Mouse (Mus musculus): ENCODE results near the gene Fgfr2. TPM values are rescaled to one million over a fixed set of nuclear protein-coding genes. Genes with fewer than 3 reads are reported as not detected.
A peak's percentile ranks its signal among the peaks of the same experiment; 100 is the strongest.

Fgfr2 gene
- polyA plus RNA-seq, 1 experiment, result 52.3 TPM

- TF ChIP-seq CTCF (IDR thresholded peaks at IDR 0.05; ENCODE audit: borderline replicate concordance, extremely low read depth, insufficient read depth, insufficient read length) (peak; percentile 62), POLR2A (IDR thresholded peaks at IDR 0.05; ENCODE audit: borderline replicate concordance, extremely low read depth, insufficient read depth, insufficient read length, poor library complexity, severe bottlenecking) (no peak)
- no peak for DNase-seq (ENCODE audit: low read depth)
These were observed 2349.8 kb downstream of the Fgfr2 start for GRCm38 (mm10) chr7:130773171-130773830.

GRCm38 (mm10) chr7:130770707-130771106 is 2352.4 kb downstream of the Fgfr2 start:
- no peak for TF ChIP-seq POLR2A (IDR thresholded peaks at IDR 0.05; ENCODE audit: borderline replicate concordance, extremely low read depth, insufficient read depth, insufficient read length, poor library complexity, severe bottlenecking)
- TF ChIP-seq CTCF (IDR thresholded peaks at IDR 0.05; ENCODE audit: borderline replicate concordance, extremely low read depth, insufficient read depth, insufficient read length), result peak; percentile 87
- DNase-seq (ENCODE audit: low read depth), result peak; percentile 84

- no peak for DNase-seq (ENCODE audit: low read depth)
- no peak for TF ChIP-seq CTCF (IDR thresholded peaks at IDR 0.05; ENCODE audit: borderline replicate concordance, extremely low read depth, insufficient read depth, insufficient read length)
- TF ChIP-seq POLR2A (IDR thresholded peaks at IDR 0.05; ENCODE audit: borderline replicate concordance, extremely low read depth, insufficient read depth, insufficient read length, poor library complexity, severe bottlenecking), result no peak
These were observed 2355.0 kb downstream of the Fgfr2 start for GRCm38 (mm10) chr7:130768151-130768550.

GRCm38 (mm10) chr7:130766411-130767170 is 2356.6 kb downstream of the Fgfr2 start:
- no peak for DNase-seq (ENCODE audit: low read depth)
- TF ChIP-seq CTCF (IDR thresholded peaks at IDR 0.05; ENCODE audit: borderline replicate concordance, extremely low read depth, insufficient read depth, insufficient read length) (no peak), POLR2A (IDR thresholded peaks at IDR 0.05; ENCODE audit: borderline replicate concordance, extremely low read depth, insufficient read depth, insufficient read length, poor library complexity, severe bottlenecking) (no peak)

GRCm38 (mm10) chr7:130764160-130764559 is 2359.0 kb downstream of the Fgfr2 start:
- TF ChIP-seq POLR2A (IDR thresholded peaks at IDR 0.05; ENCODE audit: borderline replicate concordance, extremely low read depth, insufficient read depth, insufficient read length, poor library complexity, severe bottlenecking) (no peak), CTCF (IDR thresholded peaks at IDR 0.05; ENCODE audit: borderline replicate concordance, extremely low read depth, insufficient read depth, insufficient read length) (no peak)
- DNase-seq (ENCODE audit: low read depth), result no peak

GRCm38 (mm10) chr7:130762071-130762897 is 2360.9 kb downstream of the Fgfr2 start:
- DNase-seq (ENCODE audit: low read depth), result peak; percentile 92
- peak; percentile 89 for TF ChIP-seq CTCF (IDR thresholded peaks at IDR 0.05; ENCODE audit: borderline replicate concordance, extremely low read depth, insufficient read depth, insufficient read length)
- TF ChIP-seq POLR2A (IDR thresholded peaks at IDR 0.05; ENCODE audit: borderline replicate concordance, extremely low read depth, insufficient read depth, insufficient read length, poor library complexity, severe bottlenecking), result no peak

GRCm38 (mm10) chr7:130757326-130757865 is 2365.8 kb downstream of the Fgfr2 start:
- DNase-seq (ENCODE audit: low read depth), result no peak
- no peak for TF ChIP-seq CTCF (IDR thresholded peaks at IDR 0.05; ENCODE audit: borderline replicate concordance, extremely low read depth, insufficient read depth, insufficient read length)
- TF ChIP-seq POLR2A (IDR thresholded peaks at IDR 0.05; ENCODE audit: borderline replicate concordance, extremely low read depth, insufficient read depth, insufficient read length, poor library complexity, severe bottlenecking), result no peak

- TF ChIP-seq CTCF (IDR thresholded peaks at IDR 0.05; ENCODE audit: borderline replicate concordance, extremely low read depth, insufficient read depth, insufficient read length) (no peak), POLR2A (IDR thresholded peaks at IDR 0.05; ENCODE audit: borderline replicate concordance, extremely low read depth, insufficient read depth, insufficient read length, poor library complexity, severe bottlenecking) (no peak)
These were observed 2366.8 kb downstream of the Fgfr2 start for GRCm38 (mm10) chr7:130756343-130756835.

GRCm38 (mm10) chr7:130754790-130755189 is 2368.4 kb downstream of the Fgfr2 start:
- peak; percentile 72 for DNase-seq (ENCODE audit: low read depth)
- TF ChIP-seq CTCF (IDR thresholded peaks at IDR 0.05; ENCODE audit: borderline replicate concordance, extremely low read depth, insufficient read depth, insufficient read length) (peak; percentile 50; the same call in 1 of the 2 replicates), POLR2A (IDR thresholded peaks at IDR 0.05; ENCODE audit: borderline replicate concordance, extremely low read depth, insufficient read depth, insufficient read length, poor library complexity, severe bottlenecking) (no peak)

More at GRCm38 (mm10) chr7:130756343-130756835, 2366.8 kb downstream of the Fgfr2 start:
- no peak for DNase-seq (ENCODE audit: low read depth)

- no peak for DNase-seq (ENCODE audit: low read depth)
- TF ChIP-seq CTCF (IDR thresholded peaks at IDR 0.05; ENCODE audit: borderline replicate concordance, extremely low read depth, insufficient read depth, insufficient read length) (no peak), POLR2A (IDR thresholded peaks at IDR 0.05; ENCODE audit: borderline replicate concordance, extremely low read depth, insufficient read depth, insufficient read length, poor library complexity, severe bottlenecking) (no peak)
These were observed 2371.5 kb downstream of the Fgfr2 start for GRCm38 (mm10) chr7:130751678-130752077.

All from brain, embryonic 14.5 days (tissue).